8 mouse cellular contexts compared by ENCODE assay signal in the genomic region with DNA sequence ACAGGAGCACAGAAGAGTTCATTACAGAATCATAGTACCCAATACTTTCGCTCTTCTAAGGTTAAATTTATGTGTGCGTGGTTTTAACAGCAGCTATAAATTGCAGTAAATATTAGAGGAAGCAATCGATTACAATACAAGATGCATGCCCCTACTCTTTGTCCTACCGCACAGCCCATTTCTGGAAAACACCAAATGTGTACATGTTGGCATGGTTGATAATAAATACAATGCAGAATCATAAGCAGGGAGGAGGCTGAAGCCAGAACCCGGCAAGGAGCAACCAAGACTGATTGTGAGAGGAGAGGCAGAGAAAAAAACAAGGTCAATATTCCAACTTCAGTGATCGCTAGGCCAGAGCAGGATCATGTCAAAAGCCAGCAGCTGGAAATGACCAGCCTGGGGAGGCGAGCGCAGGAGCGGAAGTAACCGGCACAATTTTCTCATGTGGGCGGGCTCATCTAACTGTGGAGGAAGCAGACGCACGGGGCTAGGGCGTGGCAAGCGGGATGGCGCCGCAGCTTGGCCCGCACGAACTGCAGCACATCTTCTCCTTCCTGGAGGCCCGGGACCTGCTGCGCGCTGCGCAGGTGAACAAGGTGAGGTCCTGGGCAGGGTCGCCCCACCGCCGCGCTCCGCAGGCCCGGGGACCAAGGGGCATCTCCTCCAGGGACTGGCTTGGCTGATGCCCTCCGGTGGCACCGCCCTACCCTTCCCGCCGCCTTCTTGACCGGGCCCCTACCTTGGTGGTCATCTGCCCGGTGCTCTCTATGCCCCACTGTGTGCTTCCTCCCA. TPM values are rescaled to one million over a fixed set of nuclear protein-coding genes. Genes with fewer than 3 reads are reported as not detected.
DNase-seq lines count a peak whose midpoint lies in the region.

TSS of gene Fbxw17 (plus strand) at position 476 of the 795 bp plus-strand sequence.

- H3K4me3 ChIP-seq in megakaryocyte, embryonic 14.5 days (replicated peaks): peak within 1 kb of the TSS; percentile 97

- DNase-seq in WW6 (ENCODE audit: low read depth, low spot score): peak; percentile 34
- peak; percentile 73 for DNase-seq in cerebellum, postnatal 36 days
- DNase-seq in gastrocnemius, adult 8-10 months (ENCODE audit: low spot score in 2 of 2): peak; percentile 43 to 62
- DNase-seq in hindlimb bud, embryonic 11.5 days (ENCODE audit: extremely low spot score, low read depth, low spot score): peak; percentile 18
- DNase-seq in left cerebral cortex, adult 8-10 months (ENCODE audit: low spot score in 2 of 2): peak; percentile 66 to 73
- DNase-seq in right cerebral cortex, postnatal 10 days (ENCODE audit: low spot score in 2 of 2): peak; percentile 88 to 90
- DNase-seq in urinary bladder, postnatal 25 days (ENCODE audit: low spot score): peak; percentile 64

- no peaks in the 10 kb centered on the region for H3K27me3 ChIP-seq in megakaryocyte, embryonic 14.5 days (replicated peaks)

- no peaks in the 10 kb centered on the region for H3K9me3 ChIP-seq in megakaryocyte, embryonic 14.5 days

- H3K4me1 ChIP-seq in megakaryocyte, embryonic 14.5 days: peaks cover 41% of the 10 kb centered on the region

- peaks cover 30% of the 10 kb centered on the region for H3K36me3 ChIP-seq in megakaryocyte, embryonic 14.5 days (replicated peaks; ENCODE audit: low read length)

RNA-seq across cellular contexts. Expression of gene Fbxw17, which starts in this region (rescaled TPM):
- total RNA-seq in gastrocnemius, adult 8-10 months (2022): 10 to 100 TPM in 1 of 4 experiments, 1 to 10 TPM in 3; 3.9 to 12.8 (median 6.0) TPM
- total RNA-seq in left cerebral cortex, adult 8-10 months (2022): 10 to 100 TPM; 12.8 to 16.6 (median 15.0) TPM
- 5.8 TPM in 1 of 2 replicates, not detected in the other for polyA plus RNA-seq in megakaryocyte, embryonic 14.5 days (2012; ENCODE audit: insufficient read depth, low replicate concordance)

Comparison
In these comparisons a context has a peak if more than half of its experiments do, and no peak if none do; other contexts are left out.
1. Peak in every context shown above with its lines: DNase-seq and H3K4me3 ChIP-seq.
2. DNase-seq: peak in every context shown above with its lines; median percentile 89 in right cerebral cortex, postnatal 10 days; 73 in cerebellum, postnatal 36 days; 70 in left cerebral cortex, adult 8-10 months; 64 in urinary bladder, postnatal 25 days; 52 in gastrocnemius, adult 8-10 months; 34 in WW6; 18 in hindlimb bud, embryonic 11.5 days.